Mouse (Mus musculus): Measurements from ENCODE around the gene B4galnt2. TPM values are rescaled to one million over a fixed set of nuclear protein-coding genes. Genes with fewer than 3 reads are reported as not detected.

The B4galnt2 gene
- polyA plus RNA-seq (2015; fragmentation: Nextera tagmentation; extraction: Ambion mirVana) = 1.1 and 1.2 TPM in 2 replicates

GRCm38 (mm10) chr11:95914571-95914991, at the start of gene B4galnt2:
TSS of gene B4galnt2 (minus strand) at chr11:95914891.

GRCm38 (mm10) chr11:95842074-95842681, 72.5 kb downstream of the B4galnt2 start, which contains the start of gene Abi3:
TSS of gene Abi3 (minus strand) at chr11:95842476.

GRCm38 (mm10) chr11:95837059-95837458, 77.6 kb downstream of the B4galnt2 start, which contains the start of gene Gngt2:
TSS of gene Gngt2 (plus strand) at chr11:95837216.

DNA sequence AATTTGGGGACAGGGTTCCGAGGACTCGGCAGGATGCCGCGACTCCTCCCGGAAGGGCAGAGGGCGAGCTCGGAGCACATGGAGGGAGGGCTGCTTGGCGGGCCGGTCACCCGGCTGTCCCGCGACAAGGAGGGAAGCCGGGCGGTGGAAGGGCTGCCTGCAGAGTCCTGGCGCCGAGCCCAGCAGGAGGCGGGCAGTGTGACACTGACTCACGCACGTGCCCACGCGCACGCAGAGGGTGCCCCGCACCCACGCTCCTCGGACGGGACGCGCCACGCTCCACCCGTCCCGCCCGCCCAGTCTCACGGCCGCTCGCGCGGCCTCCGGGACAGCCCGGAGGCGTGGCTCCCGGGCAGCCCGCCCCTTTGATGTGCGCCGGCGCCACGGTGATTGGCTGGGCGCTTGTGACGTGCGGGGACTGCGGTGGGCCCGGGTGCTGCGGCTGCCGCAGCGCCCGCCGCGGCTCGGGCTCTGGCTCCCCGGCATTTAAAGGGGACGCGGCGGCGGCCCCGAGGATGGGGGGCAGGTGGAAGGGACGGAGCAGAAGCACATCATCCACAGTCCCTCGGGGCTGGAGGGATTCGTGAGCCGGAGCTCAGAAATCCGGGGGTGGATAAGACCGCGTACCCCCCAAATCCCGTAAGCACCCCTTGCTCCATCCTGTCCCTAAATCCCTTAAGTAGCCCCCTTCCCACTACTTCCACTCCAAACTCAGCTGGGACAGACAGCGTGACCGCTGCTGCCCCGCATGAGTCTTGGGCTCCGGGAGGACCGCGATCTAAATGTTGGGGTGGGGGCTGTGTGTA, 90.4 kb downstream of the B4galnt2 start, which contains the start of gene Phospho1:
Gene Phospho1 (plus strand): TSS at position 429 of the 806 bp plus-strand sequence.

Small RNA genes lying within 50 kb of the gene (microRNA-seq; reads per million reads assigned to microRNA genes)
- not detected for gene Mir3063

Other genes with a start within 250 kb of the B4galnt2 start
- 163 and 165 TPM in 2 replicates for gene Phb, start 247.9 kb downstream of the B4galnt2 start, polyA plus RNA-seq (2015; fragmentation: Nextera tagmentation; extraction: Ambion mirVana)
- 13.4 TPM in 2 replicates for gene Zfp652, start 202.2 kb downstream of the B4galnt2 start, polyA plus RNA-seq (2015; fragmentation: Nextera tagmentation; extraction: Ambion mirVana)
- gene B130006D01Rik, start 191.3 kb downstream of the B4galnt2 start, polyA plus RNA-seq (2015; fragmentation: Nextera tagmentation; extraction: Ambion mirVana) = 0.51 and 0.58 TPM in 2 replicates
- gene Phospho1, start 90.4 kb downstream of the B4galnt2 start, polyA plus RNA-seq (2015; fragmentation: Nextera tagmentation; extraction: Ambion mirVana) = 2.0 and 2.2 TPM in 2 replicates
- gene Gngt2, start 77.7 kb downstream of the B4galnt2 start, polyA plus RNA-seq (2015; fragmentation: Nextera tagmentation; extraction: Ambion mirVana) = 15.8 and 23.8 TPM in 2 replicates
- gene Abi3, start 72.4 kb downstream of the B4galnt2 start, polyA plus RNA-seq (2015; fragmentation: Nextera tagmentation; extraction: Ambion mirVana) = 6.4 and 6.8 TPM in 2 replicates
- 4.6 and 7.7 TPM in 2 replicates for gene Igf2bp1, start 91.0 kb upstream of the B4galnt2 start, polyA plus RNA-seq (2015; fragmentation: Nextera tagmentation; extraction: Ambion mirVana)
- gene Gip, start 109.7 kb upstream of the B4galnt2 start, polyA plus RNA-seq (2015; fragmentation: Nextera tagmentation; extraction: Ambion mirVana) = 0.45 and 0.67 TPM in 2 replicates
- 63.7 and 68.9 TPM in 2 replicates for gene Snf8, start 120.0 kb upstream of the B4galnt2 start, polyA plus RNA-seq (2015; fragmentation: Nextera tagmentation; extraction: Ambion mirVana)
- 29.5 and 31.3 TPM in 2 replicates for gene Ube2z, start 150.5 kb upstream of the B4galnt2 start, polyA plus RNA-seq (2015; fragmentation: Nextera tagmentation; extraction: Ambion mirVana)
- gene Atp5g1, start 160.8 kb upstream of the B4galnt2 start, polyA plus RNA-seq (2015; fragmentation: Nextera tagmentation; extraction: Ambion mirVana) = 575 and 602 TPM in 2 replicates
- gene Calcoco2, start 197.1 kb upstream of the B4galnt2 start, polyA plus RNA-seq (2015; fragmentation: Nextera tagmentation; extraction: Ambion mirVana) = 0.10 TPM in 2 replicates
- not detected in 2 replicates for gene Ttll6, start 218.9 kb upstream of the B4galnt2 start, polyA plus RNA-seq (2015; fragmentation: Nextera tagmentation; extraction: Ambion mirVana)